In the genomic region with DNA sequence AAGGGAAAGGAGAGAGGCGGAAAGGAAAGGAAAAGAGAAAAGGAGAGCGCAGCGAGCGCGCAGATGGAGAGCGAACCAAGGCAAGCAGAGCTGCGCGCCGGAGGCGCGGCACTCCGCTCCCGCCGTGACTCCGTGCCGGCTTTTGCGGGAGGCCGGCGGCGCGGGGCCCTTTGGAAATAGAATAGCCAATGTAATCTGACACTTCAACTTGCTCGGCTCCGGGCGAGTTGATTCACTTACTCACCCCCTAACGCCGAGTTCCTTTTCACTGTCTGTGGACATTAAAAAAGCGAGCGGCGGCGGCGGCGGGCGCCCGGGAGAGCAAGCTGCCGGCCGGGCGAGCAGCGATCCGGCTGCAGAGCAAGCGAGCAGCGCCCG, we compare ENCODE assay signal across 9 mouse cellular contexts. TPM values are rescaled to one million over a fixed set of nuclear protein-coding genes. Genes with fewer than 3 reads are reported as not detected.
DNase-seq lines count a peak whose midpoint lies in the region; ATAC-seq and TF ChIP-seq lines count a peak whose summit lies in the region.
"Had no signal": no experiment of that assay in that cellular context is flagged by ENCODE, and none has a peak within 500 bp of the region (broad histone marks: within the 10 kb centered on the region; RNA-seq: fewer than 3 reads in every experiment).

Gene Zmiz1, plus strand, starts transcription at position 170 of the 378 bp plus-strand sequence.

- H3K79me2 ChIP-seq in liver, adult 2 months (ENCODE audit: control insufficient read depth, insufficient read depth, low read length): peaks cover 33% of the 10 kb centered on the region

- ATAC-seq in erythroblast, adult 5-6 weeks (replicated peaks; ENCODE audit: low FRiP score, poor library complexity, severe bottlenecking): no peak
- peak; percentile 55 for ATAC-seq in heart, embryonic 12.5 days (ENCODE audit: insufficient number of reproducible peaks, low FRiP score)
- ATAC-seq in kidney, embryonic 16.5 days (ENCODE audit: low FRiP score, low TSS enrichment): peak; percentile 34; the same call in 1 of the 2 replicates
- ATAC-seq in monocyte, adult 5-6 weeks (replicated peaks; ENCODE audit: insufficient number of reproducible peaks, low FRiP score, low TSS enrichment, poor library complexity, severe bottlenecking): peak; percentile 24; the same call in 1 of the 2 replicates

- peak within 1 kb of the TSS; percentile 98 for H3K27ac ChIP-seq in bone marrow, adult 2 months (ENCODE audit: control insufficient read depth, insufficient read depth, low read depth, low read length, poor library complexity)
- H3K27ac ChIP-seq in heart, embryonic 12.5 days (ENCODE audit: poor library complexity, severe bottlenecking): peak within 1 kb of the TSS; percentile 99
- peak within 1 kb of the TSS; percentile 100 for H3K27ac ChIP-seq in kidney, embryonic 16.5 days (ENCODE audit: low read length)
- peak within 1 kb of the TSS; percentile 96 for H3K27ac ChIP-seq in liver, adult 2 months (replicated peaks; ENCODE audit: insufficient read depth, low read depth, low read length)

- peak; percentile 84 for DNase-seq in 3T3-L1 (ENCODE audit: low read depth, low spot score)
- DNase-seq in liver, adult 2 months (ENCODE audit: extremely low read depth, low read depth, low spot score): peak; percentile 80
- peak; percentile 82 to 92 for DNase-seq in spleen, postnatal 4 days (ENCODE audit: low spot score in 2 of 2)

- 0 out of 2 replicates have a peak, but pooled peaks have one; percentile 36 for TF ChIP-seq POLR2A in bone marrow, adult 2 months (IDR thresholded peaks at IDR 0.05; ENCODE audit: borderline replicate concordance, control insufficient read depth, low read depth, low read length)
- peak; percentile 77; the same call in 1 of the 2 replicates for TF ChIP-seq POLR2A in liver, adult 2 months (IDR thresholded peaks at IDR 0.05; ENCODE audit: extremely low read depth, insufficient read depth, low read length)

- H3K36me3 ChIP-seq in heart, embryonic 12.5 days: no peaks in the 10 kb centered on the region
- H3K36me3 ChIP-seq in kidney, embryonic 16.5 days (ENCODE audit: insufficient read depth, low read length): no peaks in the 10 kb centered on the region
- no peaks in the 10 kb centered on the region for H3K36me3 ChIP-seq in liver, adult 2 months (ENCODE audit: control insufficient read depth, insufficient read depth, low read length)
- H3K36me3 ChIP-seq: G1E had no signal

- peak within 1 kb of the TSS; percentile 98 for H3K9ac ChIP-seq in heart, embryonic 12.5 days
- H3K9ac ChIP-seq in kidney, embryonic 16.5 days (replicated peaks; ENCODE audit: low read length): peak within 1 kb of the TSS; percentile 98
- H3K9ac ChIP-seq in liver, adult 2 months (ENCODE audit: low read depth, low read length): peak within 1 kb of the TSS; percentile 94

- no peak for TF ChIP-seq CTCF in bone marrow, adult 2 months (IDR thresholded peaks at IDR 0.05; ENCODE audit: control insufficient read depth, insufficient read depth, low read length)
- no peak for TF ChIP-seq CTCF in liver, adult 2 months (IDR thresholded peaks at IDR 0.05; ENCODE audit: low read depth, low read length)

- H3K4me3 ChIP-seq in bone marrow, adult 2 months (replicated peaks; ENCODE audit: control insufficient read depth, low read depth, low read length): peak within 1 kb of the TSS; percentile 99
- peak within 1 kb of the TSS; percentile 79 for H3K4me3 ChIP-seq in heart, embryonic 12.5 days
- H3K4me3 ChIP-seq in kidney, embryonic 16.5 days (ENCODE audit: low read length): peak within 1 kb of the TSS; percentile 99
- peak within 1 kb of the TSS; percentile 95 for H3K4me3 ChIP-seq in liver, adult 2 months (ENCODE audit: insufficient read depth, low read depth, low read length)

- H3K4me1 ChIP-seq in bone marrow, adult 2 months (ENCODE audit: control insufficient read depth, insufficient read depth, low read length): peaks cover 1% of the 10 kb centered on the region; the same call in 1 of the 2 replicates
- H3K4me1 ChIP-seq in heart, embryonic 12.5 days (replicated peaks): peaks cover 65% of the 10 kb centered on the region
- H3K4me1 ChIP-seq in kidney, embryonic 16.5 days (ENCODE audit: insufficient read depth, low read length): peaks cover 61% of the 10 kb centered on the region
- H3K4me1 ChIP-seq in liver, adult 2 months (ENCODE audit: control insufficient read depth, insufficient read depth, low read length): peaks cover 19% of the 10 kb centered on the region

- H3K4me2 ChIP-seq in heart, embryonic 12.5 days: peak within 1 kb of the TSS; percentile 91
- peak within 1 kb of the TSS; percentile 81 for H3K4me2 ChIP-seq in kidney, embryonic 16.5 days (replicated peaks; ENCODE audit: low read depth, low read length)

- no peaks in the 10 kb centered on the region for H3K9me3 ChIP-seq in heart, embryonic 12.5 days (replicated peaks)
- no peaks in the 10 kb centered on the region for H3K9me3 ChIP-seq in kidney, embryonic 16.5 days (ENCODE audit: low read length)

- no peaks in the 10 kb centered on the region for H3K27me3 ChIP-seq in heart, embryonic 12.5 days (replicated peaks)
- H3K27me3 ChIP-seq in kidney, embryonic 16.5 days (ENCODE audit: insufficient read depth, low read length): no peaks in the 10 kb centered on the region
- no peaks in the 10 kb centered on the region for H3K27me3 ChIP-seq in liver, adult 2 months (ENCODE audit: control insufficient read depth, insufficient read depth, low read length)

- WGBS in bone marrow, adult 2 months: under 1% methylated on average over 40 of the region's 42 CpGs
- under 1% methylated on average over 42 of the region's 42 CpGs for WGBS in heart, embryonic 12.5 days
- 0% methylated on average over 42 of the region's 42 CpGs for whole genome bisulfite sequencing in kidney, embryonic 16.5 days
- WGBS in liver, adult 2 months: under 1% methylated on average over 41 of the region's 42 CpGs

RNA-seq across cellular contexts. Expression of gene Zmiz1, which starts in this region (rescaled TPM):
- 12.6 and 27.2 TPM in 2 replicates for polyA plus RNA-seq in bone marrow, adult 2 months (2011; ENCODE audit: insufficient read depth, insufficient read length, low replicate concordance, missing spikeins)
- total RNA-seq in erythroblast, adult 5-6 weeks (2015; ENCODE audit: low replicate concordance): 20.6 and 25.3 TPM in 2 replicates
- total RNA-seq in erythroblast, adult 5-6 weeks (2017; ENCODE audit: low replicate concordance): 1.4 and 12.3 TPM in 2 replicates
- 34.2 and 41.4 TPM in 2 replicates for polyA plus RNA-seq in heart, embryonic 12.5 days (2016; fragmentation: Nextera tagmentation; extraction: Ambion mirVana)
- 36.0 and 46.6 TPM in 2 replicates for polyA plus RNA-seq in kidney, embryonic 16.5 days (2015; fragmentation: Nextera tagmentation; extraction: Ambion mirVana)
- 5.3 and 10.1 TPM in 2 replicates for total RNA-seq in liver, adult 2 months (2014; rRNA removed)
- 10.2 and 11.0 TPM in 2 replicates for polyA plus RNA-seq in liver, adult 2 months (2012; rRNA removed)
- total RNA-seq in monocyte, adult 5-6 weeks (2017): 18.2 to 63.6 TPM (median 22.9 TPM) in 3 replicates
